Mouse (Mus musculus): ENCODE measurements at regions not wholly inside any gene's neighbourhood (a gene's known extent, or its start where the extent isn't known, plus 50 kb on each side); places are given as distances from the start of the nearest gene placed in this dataset.

GRCm38 (mm10) chr8:18208658-18209057 lies 769.4 kb downstream of the Defb40 start:
- no peak for TF ChIP-seq MYOD1 (IDR thresholded peaks at IDR 0.05; ENCODE audit: control insufficient read depth in 1 of 3, insufficient read length in 2 of 3, low read depth in 2 of 3)
- TF ChIP-seq POLR2A (IDR thresholded peaks at IDR 0.05; ENCODE audit: insufficient read length, low read depth), result no peak
- TF ChIP-seq E2F4 (IDR thresholded peaks at IDR 0.05; ENCODE audit: insufficient read depth), result no peak
- TF ChIP-seq TCF3 (IDR thresholded peaks at IDR 0.05; ENCODE audit: insufficient read length, low read depth), result no peak
- no peak for TF ChIP-seq POLR2AphosphoS2 (IDR thresholded peaks at IDR 0.05; ENCODE audit: insufficient read length, low read depth)
- TF ChIP-seq USF1 (IDR thresholded peaks at IDR 0.05; ENCODE audit: low read depth), result no peak
- no peak for TF ChIP-seq MAX (IDR thresholded peaks at IDR 0.05; ENCODE audit: low read depth)
- no peak for TF ChIP-seq REST (IDR thresholded peaks at IDR 0.05; ENCODE audit: insufficient read depth, insufficient read length)
- TF ChIP-seq TCF12 (IDR thresholded peaks at IDR 0.05; ENCODE audit: insufficient read depth, poor library complexity, severe bottlenecking), result no peak
- no peak for TF ChIP-seq MYOG (IDR thresholded peaks at IDR 0.05; ENCODE audit: control insufficient read depth in 1 of 3, insufficient read depth in 1 of 3, insufficient read length in 2 of 3, low read depth in 2 of 3)
- no peak for TF ChIP-seq CEBPB (IDR thresholded peaks at IDR 0.05; ENCODE audit: insufficient read depth, poor library complexity, severe bottlenecking)
